9 mouse cellular contexts compared by ENCODE assay signal in the genomic region with DNA sequence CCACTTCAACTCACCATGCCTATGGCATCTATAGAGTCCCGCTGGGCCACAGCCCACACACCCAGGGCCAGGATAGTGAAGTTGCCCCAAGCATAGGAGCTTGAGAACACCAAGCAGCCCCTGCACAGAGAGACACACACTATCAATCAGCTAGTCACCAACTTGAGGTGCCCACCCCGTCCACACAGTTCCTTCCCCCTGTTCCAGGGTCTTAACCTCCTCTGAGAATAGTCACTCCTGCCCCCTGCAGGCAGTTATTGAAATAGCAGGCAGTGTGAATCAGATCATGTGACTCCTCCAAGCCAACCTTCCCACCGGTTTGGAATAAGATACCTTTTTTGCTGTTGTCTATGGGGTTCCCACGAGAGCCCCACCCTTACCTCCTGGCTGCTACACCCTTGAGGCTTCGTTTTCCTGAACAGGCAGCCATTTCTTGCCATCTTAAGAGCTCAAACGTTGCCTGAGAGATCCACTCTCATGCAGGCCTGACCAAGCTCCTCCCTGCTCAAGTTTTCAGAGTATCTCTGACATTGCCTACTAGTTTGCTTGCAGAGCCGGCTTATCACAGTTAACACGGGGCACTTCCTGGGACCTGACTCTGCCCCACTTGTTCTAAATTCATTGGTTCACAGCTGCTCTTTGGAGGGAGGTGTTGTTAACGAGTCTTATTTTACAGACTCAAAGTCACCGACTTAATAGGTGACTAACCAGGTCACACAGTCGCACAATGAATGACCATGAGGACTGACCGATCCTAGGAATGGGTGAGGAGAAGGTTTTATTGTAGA. TPM values are rescaled to one million over a fixed set of nuclear protein-coding genes. Genes with fewer than 3 reads are reported as not detected.
DNase-seq lines count a peak whose midpoint lies in the region; ATAC-seq and TF ChIP-seq lines count a peak whose summit lies in the region.
"Had no signal": no experiment of that assay in that cellular context is flagged by ENCODE, and none has a peak within 500 bp of the region (broad histone marks: within the 10 kb centered on the region; RNA-seq: fewer than 3 reads in every experiment).

No protein-coding gene starts in this region.

- peaks cover 12% of the 10 kb centered on the region for H3K36me3 ChIP-seq in intestine, embryonic 14.5 days (ENCODE audit: control insufficient read depth, insufficient read depth, low read length)
- peaks cover 3% of the 10 kb centered on the region; the same call in 1 of the 2 replicates for H3K36me3 ChIP-seq in intestine, embryonic 15.5 days
- peaks cover 34% of the 10 kb centered on the region for H3K36me3 ChIP-seq in ES-Bruce4 (ENCODE audit: control insufficient read depth, insufficient read depth, low read length, poor library complexity, severe bottlenecking)

- WGBS in intestine, embryonic 14.5 days, result 55% methylated on average over 12 of the region's 12 CpGs
- 51% methylated on average over 12 of the region's 12 CpGs for WGBS in intestine, embryonic 15.5 days
- WGBS in cerebellum, adult 2 months, result 70% methylated on average over 12 of the region's 12 CpGs

- peak; percentile 68 for DNase-seq in intestine, embryonic 14.5 days (ENCODE audit: low spot score)
- DNase-seq in cerebellum, adult 2 months, result peak; percentile 44 to 56
- DNase-seq in forelimb bud, embryonic 11.5 days (ENCODE audit: low read depth, low spot score), result peak; percentile 69
- peak; percentile 79 for DNase-seq in kidney, postnatal 10 days
- peak; percentile 76 for DNase-seq in lung, postnatal 36 days
- DNase-seq in thymus, adult 18-20 months, result peak; percentile 45 to 69

- no peak for TF ChIP-seq POLR2A in ES-Bruce4 (IDR thresholded peaks at IDR 0.05; ENCODE audit: insufficient read depth, low read length)
- no peak for TF ChIP-seq POLR2A in cerebellum, adult 2 months (IDR thresholded peaks at IDR 0.05; ENCODE audit: borderline replicate concordance, insufficient read depth, low read length)

- H3K9me3 ChIP-seq in intestine, embryonic 14.5 days (ENCODE audit: control insufficient read depth, low read length), result no peaks in the 10 kb centered on the region
- H3K9me3 ChIP-seq in intestine, embryonic 15.5 days, result no peaks in the 10 kb centered on the region
- no peaks in the 10 kb centered on the region for H3K9me3 ChIP-seq in ES-Bruce4 (replicated peaks; ENCODE audit: control insufficient read depth, insufficient read depth, low read length, poor library complexity, severe bottlenecking)
- H3K9me3 ChIP-seq: limb, embryonic 13.5 days had no signal

- ATAC-seq in intestine, embryonic 14.5 days (replicated peaks; ENCODE audit: low FRiP score, low TSS enrichment, low read depth), result no peak; the same call in 1 of the 2 replicates
- no peak for ATAC-seq in intestine, embryonic 15.5 days

- H3K4me2 ChIP-seq in intestine, embryonic 14.5 days (ENCODE audit: low read length), result no peak overlapping the region
- no peak overlapping the region for H3K4me2 ChIP-seq in intestine, embryonic 15.5 days (replicated peaks)
- H3K4me2 ChIP-seq: limb, embryonic 13.5 days had no signal

- 0 out of 2 replicates have a peak, but pooled peaks have one; percentile 25 for TF ChIP-seq EP300 in ES-Bruce4 (IDR thresholded peaks at IDR 0.05; ENCODE audit: insufficient read depth, low read depth, low read length)

- no peaks in the 10 kb centered on the region for H3K27me3 ChIP-seq in intestine, embryonic 14.5 days (replicated peaks; ENCODE audit: control insufficient read depth, insufficient read depth, low read length)
- no peaks in the 10 kb centered on the region for H3K27me3 ChIP-seq in intestine, embryonic 15.5 days (replicated peaks)
- no peaks in the 10 kb centered on the region for H3K27me3 ChIP-seq in ES-Bruce4 (ENCODE audit: control insufficient read depth, insufficient read depth, low read length, poor library complexity, severe bottlenecking)
- H3K27me3 ChIP-seq in cerebellum, adult 2 months (ENCODE audit: control insufficient read depth, insufficient read depth, low read length), result no peaks in the 10 kb centered on the region
- H3K27me3 ChIP-seq: limb, embryonic 13.5 days had no signal

- no peak overlapping the region for H3K9ac ChIP-seq in intestine, embryonic 14.5 days (ENCODE audit: low read length)
- H3K9ac ChIP-seq in intestine, embryonic 15.5 days, result no peak overlapping the region
- peak overlapping the region; percentile 49 for H3K9ac ChIP-seq in ES-Bruce4 (ENCODE audit: low read depth, poor library complexity, severe bottlenecking)
- H3K9ac ChIP-seq: limb, embryonic 13.5 days had no signal

- H3K27ac ChIP-seq in intestine, embryonic 14.5 days (ENCODE audit: low read depth), result no peak overlapping the region
- no peak overlapping the region for H3K27ac ChIP-seq in intestine, embryonic 15.5 days
- H3K27ac ChIP-seq in ES-Bruce4 (ENCODE audit: insufficient read depth, low read length), result peak overlapping the region; percentile 95
- no peak overlapping the region for H3K27ac ChIP-seq in cerebellum, adult 2 months (ENCODE audit: insufficient read depth, low read length)
- H3K27ac ChIP-seq: limb, embryonic 13.5 days had no signal

- peak; percentile 52 for TF ChIP-seq CTCF in ES-Bruce4 (IDR thresholded peaks at IDR 0.05; ENCODE audit: low read depth, low read length)
- TF ChIP-seq CTCF in cerebellum, adult 2 months (IDR thresholded peaks at IDR 0.05; ENCODE audit: borderline replicate concordance, insufficient read depth, low read depth, low read length), result peak; percentile 51; the same call in 1 of the 2 replicates

- peaks cover 21% of the 10 kb centered on the region for H3K4me1 ChIP-seq in intestine, embryonic 14.5 days (replicated peaks; ENCODE audit: control insufficient read depth, insufficient read depth, low read length)
- peaks cover 25% of the 10 kb centered on the region for H3K4me1 ChIP-seq in intestine, embryonic 15.5 days (replicated peaks)
- H3K4me1 ChIP-seq in ES-Bruce4 (ENCODE audit: control insufficient read depth, insufficient read depth, low read length), result peaks cover 2% of the 10 kb centered on the region
- H3K4me1 ChIP-seq in cerebellum, adult 2 months (ENCODE audit: control insufficient read depth, insufficient read depth, low read length), result peaks cover 38% of the 10 kb centered on the region

- H3K4me3 ChIP-seq in intestine, embryonic 14.5 days (ENCODE audit: low read depth, low read length), result no peak overlapping the region
- no peak overlapping the region for H3K4me3 ChIP-seq in intestine, embryonic 15.5 days (replicated peaks)
- H3K4me3 ChIP-seq in ES-Bruce4 (ENCODE audit: low read depth, low read length), result peak overlapping the region; percentile 31
- no peak overlapping the region for H3K4me3 ChIP-seq in cerebellum, adult 2 months (replicated peaks; ENCODE audit: insufficient read depth, low read depth, low read length)
- H3K4me3 ChIP-seq: limb, embryonic 13.5 days had no signal

RNA-seq across cellular contexts. Expression of gene Agtrap, which starts 5.4 kb away (rescaled TPM):
- polyA plus RNA-seq in intestine, embryonic 14.5 days (2014; fragmentation: Nextera tagmentation; extraction: Ambion mirVana), result 15.9 and 16.4 TPM in 2 replicates
- polyA plus RNA-seq in intestine, embryonic 15.5 days (2015; fragmentation: Nextera tagmentation; extraction: Ambion mirVana), result 15.1 and 16.7 TPM in 2 replicates
- polyA plus RNA-seq in ES-Bruce4 (2011; ENCODE audit: insufficient read depth, insufficient read length, low read depth, missing spikeins), result 48.2 and 60.6 TPM in 2 replicates
- 9.8 and 10.2 TPM in 2 replicates for polyA plus RNA-seq in cerebellum, adult 2 months (2012; rRNA removed)

RNA-seq across cellular contexts. Expression of gene Mthfr, which starts 43.6 kb away (rescaled TPM):
- 17.8 and 18.4 TPM in 2 replicates for polyA plus RNA-seq in intestine, embryonic 14.5 days (2014; fragmentation: Nextera tagmentation; extraction: Ambion mirVana)
- polyA plus RNA-seq in intestine, embryonic 15.5 days (2015; fragmentation: Nextera tagmentation; extraction: Ambion mirVana), result 18.4 TPM in 2 replicates
- 9.5 and 13.7 TPM in 2 replicates for polyA plus RNA-seq in ES-Bruce4 (2011; ENCODE audit: insufficient read depth, insufficient read length, low read depth, missing spikeins)
- polyA plus RNA-seq in cerebellum, adult 2 months (2012; rRNA removed), result 27.2 and 29.8 TPM in 2 replicates

RNA-seq across cellular contexts. Expression of gene Clcn6, which starts 43.8 kb away (rescaled TPM):
- polyA plus RNA-seq in intestine, embryonic 14.5 days (2014; fragmentation: Nextera tagmentation; extraction: Ambion mirVana), result 5.2 and 5.3 TPM in 2 replicates
- polyA plus RNA-seq in intestine, embryonic 15.5 days (2015; fragmentation: Nextera tagmentation; extraction: Ambion mirVana), result 4.7 and 4.9 TPM in 2 replicates
- polyA plus RNA-seq in ES-Bruce4 (2011; ENCODE audit: insufficient read depth, insufficient read length, low read depth, missing spikeins), result 13.7 and 16.7 TPM in 2 replicates
- 56.8 and 59.4 TPM in 2 replicates for polyA plus RNA-seq in cerebellum, adult 2 months (2012; rRNA removed)

RNA-seq across cellular contexts. Expression of gene Mad2l2, which starts 47.7 kb away (rescaled TPM):
- 47.5 and 48.1 TPM in 2 replicates for polyA plus RNA-seq in intestine, embryonic 14.5 days (2014; fragmentation: Nextera tagmentation; extraction: Ambion mirVana)
- polyA plus RNA-seq in intestine, embryonic 15.5 days (2015; fragmentation: Nextera tagmentation; extraction: Ambion mirVana), result 32.9 and 33.9 TPM in 2 replicates
- 45.9 and 60.3 TPM in 2 replicates for polyA plus RNA-seq in ES-Bruce4 (2011; ENCODE audit: insufficient read depth, insufficient read length, low read depth, missing spikeins)
- polyA plus RNA-seq in cerebellum, adult 2 months (2012; rRNA removed), result 31.8 and 36.0 TPM in 2 replicates

RNA-seq across cellular contexts. Expression of gene Draxin, which starts 48.0 kb away (rescaled TPM):
- polyA plus RNA-seq in intestine, embryonic 14.5 days (2014; fragmentation: Nextera tagmentation; extraction: Ambion mirVana), result 0.19 and 0.34 TPM in 2 replicates
- 0.15 and 0.24 TPM in 2 replicates for polyA plus RNA-seq in intestine, embryonic 15.5 days (2015; fragmentation: Nextera tagmentation; extraction: Ambion mirVana)
- polyA plus RNA-seq in ES-Bruce4 (2011; ENCODE audit: insufficient read depth, insufficient read length, low read depth, missing spikeins), result 0.17 and 0.22 TPM in 2 replicates
- 0.30 and 0.33 TPM in 2 replicates for polyA plus RNA-seq in cerebellum, adult 2 months (2012; rRNA removed)
